In genomic region chr2:5125506-5125905, GRCm38 (mm10) we compare ENCODE assay signal across 12 mouse cellular contexts. TPM values are rescaled to one million over a fixed set of nuclear protein-coding genes. Genes with fewer than 3 reads are reported as not detected.
A peak's percentile ranks its signal among the peaks of the same experiment; 100 is the strongest.
DNase-seq lines count a peak whose midpoint lies in the region; ATAC-seq and TF ChIP-seq lines count a peak whose summit lies in the region.
"Had no signal": no experiment of that assay in that cellular context is flagged by ENCODE, and none has a peak within 500 bp of the region (broad histone marks: within the 10 kb centered on the region; RNA-seq: fewer than 3 reads in every experiment).

No protein-coding gene starts in this region.

- H3K79me2 ChIP-seq in heart, adult 2 months (replicated peaks; ENCODE audit: control insufficient read depth, insufficient read depth, low read length): no peaks in the 10 kb centered on the region

- H3K9me3 ChIP-seq in liver, embryonic 11.5 days (ENCODE audit: control insufficient read depth, low read length): no peaks in the 10 kb centered on the region
- H3K9me3 ChIP-seq: midbrain, embryonic 10.5 days had no signal

- no peak overlapping the region for H3K4me2 ChIP-seq in liver, embryonic 11.5 days

- 0 out of 2 replicates have a peak, but pooled peaks have one; percentile 26 for ATAC-seq in liver, embryonic 11.5 days (replicated peaks; ENCODE audit: low FRiP score)

- H3K4me1 ChIP-seq in heart, adult 2 months (ENCODE audit: control insufficient read depth, insufficient read depth, low read length): no peaks in the 10 kb centered on the region; the same call in 1 of the 2 replicates
- 0 out of 2 replicates have a peak, but pooled peaks cover 3% of the 10 kb centered on the region for H3K4me1 ChIP-seq in kidney, adult 2 months (ENCODE audit: control insufficient read depth, insufficient read depth, low read length)
- no peaks in the 10 kb centered on the region; the same call in 1 of the 2 replicates for H3K4me1 ChIP-seq in liver, embryonic 11.5 days (replicated peaks; ENCODE audit: control insufficient read depth, insufficient read depth, low read length)

- intact Hi-C loops in heart, adult 2 months (cut with DNase I): no loop called here

- H3K27me3 ChIP-seq in heart, adult 2 months (ENCODE audit: control insufficient read depth, insufficient read depth, low read length): no peaks in the 10 kb centered on the region
- H3K27me3 ChIP-seq in kidney, adult 2 months (replicated peaks; ENCODE audit: control insufficient read depth, insufficient read depth, low read length): no peaks in the 10 kb centered on the region
- no peaks in the 10 kb centered on the region for H3K27me3 ChIP-seq in liver, embryonic 11.5 days (replicated peaks; ENCODE audit: control insufficient read depth, insufficient read depth, low read length)

- no peak for TF ChIP-seq CTCF in heart, adult 2 months (IDR thresholded peaks at IDR 0.05)
- no peak for TF ChIP-seq CTCF in kidney, adult 2 months (conservative IDR thresholded peaks at IDR 0.05; ENCODE audit: insufficient read depth, insufficient read length, low read depth, low read length)

- TF ChIP-seq POLR2A in heart, adult 2 months (IDR thresholded peaks at IDR 0.05; ENCODE audit: insufficient read depth, low read depth, low read length): no peak
- TF ChIP-seq POLR2A in kidney, adult 2 months (IDR thresholded peaks at IDR 0.05; ENCODE audit: low read depth, low read length): no peak

- no peak overlapping the region for H3K9ac ChIP-seq in heart, adult 2 months (ENCODE audit: low read depth, low read length)
- H3K9ac ChIP-seq in liver, embryonic 11.5 days (ENCODE audit: low read depth, low read length): no peak overlapping the region

- peak; percentile 88 for DNase-seq in heart, adult 11 months
- DNase-seq in heart, adult 2 months: no peak
- peak; percentile 14 for DNase-seq in kidney, adult 2 months
- DNase-seq in kidney, adult 9 months: no peak
- peak; percentile 61 for DNase-seq in embryo, embryonic 10.5 days (ENCODE audit: low spot score)
- DNase-seq in liver, embryonic 11.5 days (ENCODE audit: low spot score): no peak
- DNase-seq in c-Kit-positive CD71-positive TER-119-positive erythroid progenitor cells, embryonic 14.5 days (ENCODE audit: low spot score): no peak
- no peak for DNase-seq in left cerebral cortex, adult 9 months (ENCODE audit: low spot score in 2 of 2)
- DNase-seq: cerebellum, adult 11 months; thymus, postnatal 25 days had no signal

- H3K27ac ChIP-seq in heart, adult 2 months: no peak overlapping the region
- H3K27ac ChIP-seq in kidney, adult 2 months (ENCODE audit: insufficient read depth, low read depth, low read length): no peak overlapping the region
- H3K27ac ChIP-seq in liver, embryonic 11.5 days (ENCODE audit: low read depth, low read length): no peak overlapping the region
- H3K27ac ChIP-seq: left cerebral cortex, adult 2 months; midbrain, embryonic 10.5 days had no signal

- H3K4me3 ChIP-seq in heart, adult 2 months: no peak overlapping the region
- H3K4me3 ChIP-seq in kidney, adult 2 months (ENCODE audit: insufficient read depth, low read depth, low read length): no peak overlapping the region
- no peak overlapping the region for H3K4me3 ChIP-seq in liver, embryonic 11.5 days (ENCODE audit: low read depth, low read length)
- H3K4me3 ChIP-seq: left cerebral cortex, adult 2 months; midbrain, embryonic 10.5 days had no signal

- TF ChIP-seq EP300 in heart, adult 2 months (IDR thresholded peaks at IDR 0.05; ENCODE audit: insufficient read depth, low read depth, low read length): no peak

- WGBS in heart, adult 2 months: 10% methylated on average over 6 of the region's 6 CpGs
- WGBS in kidney, adult 2 months: 14% methylated on average over 6 of the region's 6 CpGs
- 9% methylated on average over 6 of the region's 6 CpGs for WGBS in liver, embryonic 11.5 days

- no peaks in the 10 kb centered on the region for H3K36me3 ChIP-seq in heart, adult 2 months (ENCODE audit: control insufficient read depth, insufficient read depth, low read length)
- H3K36me3 ChIP-seq in kidney, adult 2 months (ENCODE audit: control insufficient read depth, insufficient read depth, low read length): no peaks in the 10 kb centered on the region
- no peaks in the 10 kb centered on the region for H3K36me3 ChIP-seq in liver, embryonic 11.5 days (ENCODE audit: control insufficient read depth, insufficient read depth, low read length)
- H3K36me3 ChIP-seq: midbrain, embryonic 10.5 days had no signal

RNA-seq across cellular contexts. Expression of gene Ccdc3, which starts 12.1 kb away (rescaled TPM):
- 1 to 10 TPM; 3.9 to 4.0 TPM for total RNA-seq in heart, adult 2 months (2021)
- polyA plus RNA-seq in heart, adult 2 months (2012; rRNA removed): 5.0 and 6.6 TPM in 2 replicates
- 3.7 and 4.0 TPM in 2 replicates for polyA plus RNA-seq in kidney, adult 2 months (2012; rRNA removed)
- polyA plus RNA-seq in liver, embryonic 11.5 days (2014; fragmentation: Nextera tagmentation; extraction: Ambion mirVana): 21.7 and 22.5 TPM in 2 replicates

Comparison
In these comparisons a context has a peak if more than half of its experiments do, and no peak if none do; other contexts are left out.
1. DNase-seq: peak in heart, adult 11 months (single experiment), kidney, adult 2 months (single experiment) and embryo, embryonic 10.5 days (single experiment); none in heart, adult 2 months (0 of 2), kidney, adult 9 months (single experiment), liver, embryonic 11.5 days (single experiment), c-Kit-positive CD71-positive TER-119-positive erythroid progenitor cells, embryonic 14.5 days (single experiment) and left cerebral cortex, adult 9 months (0 of 2).